ENCODE assay signal across 8 mouse cellular contexts in the genomic region with DNA sequence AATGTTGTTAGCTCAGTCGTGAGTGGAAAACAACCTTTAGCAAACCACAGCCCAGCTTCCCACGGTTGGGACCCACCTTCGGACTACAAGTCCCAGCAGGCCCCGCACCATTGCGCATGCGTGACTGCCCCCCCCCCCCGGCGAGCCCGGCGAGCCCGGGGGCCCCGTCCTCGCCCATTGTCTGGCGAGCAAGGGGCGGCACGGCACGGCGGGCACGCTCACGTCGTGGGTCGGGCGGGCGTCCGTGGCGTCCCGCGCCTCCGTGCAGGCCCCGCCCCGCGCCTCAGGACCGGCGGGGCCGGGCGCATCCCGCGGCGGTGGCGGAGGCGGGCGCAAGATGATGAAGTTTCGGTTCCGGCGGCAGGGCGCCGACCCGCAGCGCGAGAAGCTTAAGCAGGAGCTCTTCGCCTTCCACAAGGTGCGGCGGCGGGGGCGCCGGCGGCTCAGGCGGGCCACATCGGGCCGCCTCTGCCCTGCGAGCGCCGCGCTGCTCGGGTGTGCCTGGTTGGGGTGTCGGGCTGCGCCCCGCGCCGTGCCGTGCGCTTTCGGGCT. TPM values are rescaled to one million over a fixed set of nuclear protein-coding genes. Genes with fewer than 3 reads are reported as not detected.
DNase-seq lines count a peak whose midpoint lies in the region; ATAC-seq lines count a peak whose summit lies in the region.

Gene Llgl1 (plus strand): TSS at position 200 of the 552 bp plus-strand sequence.

- 0% methylated on average over 42 of the region's 73 CpGs for WGBS in hindbrain, embryonic 14.5 days

- H3K9ac ChIP-seq in hindbrain, embryonic 14.5 days: peak within 1 kb of the TSS; percentile 91

- DNase-seq in R1 (ENCODE audit: low read depth, low spot score): peak; percentile 91
- DNase-seq in cerebellum, postnatal 14 days: peak; percentile 91 to 93
- DNase-seq in frontal cortex, postnatal 25 days (ENCODE audit: low spot score in 2 of 2): peak; percentile 59 to 66
- DNase-seq in hindbrain, embryonic 14.5 days (ENCODE audit: low spot score): peak; percentile 92
- DNase-seq in layer of hippocampus, postnatal 36 days: peak; percentile 80 to 84
- DNase-seq in lung, postnatal 4 days: peak; percentile 88 to 95
- DNase-seq in retina, postnatal 7 days (ENCODE audit: low read depth, low spot score): peak; percentile 85
- peak; percentile 86 for DNase-seq in urinary bladder, postnatal 14 days (ENCODE audit: low spot score)

- H3K9me3 ChIP-seq in hindbrain, embryonic 14.5 days (ENCODE audit: control insufficient read depth, low read length): no peaks in the 10 kb centered on the region

- H3K36me3 ChIP-seq in hindbrain, embryonic 14.5 days (replicated peaks; ENCODE audit: control insufficient read depth, insufficient read depth): peaks cover 4% of the 10 kb centered on the region

- H3K4me2 ChIP-seq in hindbrain, embryonic 14.5 days (replicated peaks): peak within 1 kb of the TSS; percentile 84

- peak within 1 kb of the TSS; percentile 93 for H3K27ac ChIP-seq in hindbrain, embryonic 14.5 days

- peaks cover 24% of the 10 kb centered on the region for H3K4me1 ChIP-seq in hindbrain, embryonic 14.5 days (replicated peaks; ENCODE audit: control insufficient read depth, insufficient read depth, low read length)

- no peaks in the 10 kb centered on the region for H3K27me3 ChIP-seq in hindbrain, embryonic 14.5 days (ENCODE audit: control insufficient read depth, insufficient read depth, low read length)

- peak; percentile 92 for ATAC-seq in hindbrain, embryonic 14.5 days (ENCODE audit: low FRiP score)

- peak within 1 kb of the TSS; percentile 93 for H3K4me3 ChIP-seq in hindbrain, embryonic 14.5 days (replicated peaks; ENCODE audit: low read length)

RNA-seq across cellular contexts. Expression of gene Llgl1, which starts in this region (rescaled TPM):
- 43.8 and 46.1 TPM in 2 replicates for polyA plus RNA-seq in hindbrain, embryonic 14.5 days (2014; fragmentation: Nextera tagmentation; extraction: Ambion mirVana)
- 10 to 100 TPM; 42.3 to 47.9 TPM for total RNA-seq in layer of hippocampus, postnatal 36 days (2021)

Comparison
In these comparisons a context has a peak if more than half of its experiments do, and no peak if none do; other contexts are left out.
1. Peak in every context shown above with its lines: DNase-seq, ATAC-seq, H3K4me3 ChIP-seq and H3K27ac ChIP-seq.